Mouse (Mus musculus): Measurements from ENCODE around the gene Gabpa. TPM values are rescaled to one million over a fixed set of nuclear protein-coding genes. Genes with fewer than 3 reads are reported as not detected.

The Gabpa gene
- polyA plus RNA-seq, 3 experiments from 2014 or later, result 17.6 to 29.3 (median 20.9) TPM

DNA sequence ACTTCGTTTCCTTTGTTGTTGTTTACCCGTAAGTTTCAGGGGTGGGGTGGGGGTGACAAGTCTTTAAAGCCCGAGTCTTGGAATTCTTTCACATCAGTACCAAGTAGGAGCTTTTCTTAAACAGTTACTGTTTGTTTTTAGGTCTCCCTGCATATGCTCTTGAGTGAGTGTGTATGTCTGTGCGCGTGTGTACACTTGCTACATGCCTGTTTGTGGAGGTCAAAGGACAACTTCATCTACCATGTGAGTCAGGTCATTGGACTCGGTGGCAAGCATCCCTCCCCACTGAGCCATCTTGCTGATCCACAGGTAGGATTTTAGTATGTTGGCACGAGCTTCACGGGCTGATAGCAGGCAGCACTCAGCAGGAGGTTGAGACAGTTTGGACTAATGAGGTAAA, 39.1 kb downstream of the Gabpa start:
- ATAC-seq, result no peak

DNA sequence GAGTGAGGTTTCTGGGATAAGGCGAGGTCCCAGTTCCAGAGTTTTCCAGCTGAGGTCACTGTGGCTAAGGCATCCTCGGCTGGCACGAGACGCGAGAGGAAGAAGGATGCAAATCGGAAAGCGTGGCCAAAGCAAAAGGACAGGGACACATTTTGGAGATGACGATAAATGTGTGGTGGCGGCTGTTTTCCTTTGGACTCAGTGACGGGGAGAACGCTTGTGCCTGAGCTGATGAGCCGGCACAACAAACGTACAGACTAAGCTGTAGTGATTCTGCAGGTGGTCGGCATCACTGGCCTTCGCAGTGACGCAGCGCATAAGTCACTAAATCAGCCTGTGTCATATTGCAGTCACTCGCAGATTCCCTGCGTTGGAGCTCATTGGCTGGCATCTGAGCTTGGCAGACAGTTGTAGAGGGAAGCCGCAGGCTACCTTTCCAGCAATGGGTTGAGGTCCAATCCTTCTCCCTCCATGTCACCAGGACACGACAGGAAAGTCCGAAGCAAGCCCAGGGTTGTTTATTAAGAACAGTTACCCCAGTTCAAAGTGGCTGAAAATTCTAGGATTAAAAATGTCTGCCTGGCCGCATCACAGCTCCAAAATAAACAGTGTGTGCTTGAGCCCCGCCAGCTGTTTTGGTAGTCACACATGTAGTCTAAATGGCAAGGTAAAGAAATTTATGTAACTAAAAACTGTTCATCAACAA, 40.4 kb downstream of the Gabpa start:
- no peak for ATAC-seq

DNA sequence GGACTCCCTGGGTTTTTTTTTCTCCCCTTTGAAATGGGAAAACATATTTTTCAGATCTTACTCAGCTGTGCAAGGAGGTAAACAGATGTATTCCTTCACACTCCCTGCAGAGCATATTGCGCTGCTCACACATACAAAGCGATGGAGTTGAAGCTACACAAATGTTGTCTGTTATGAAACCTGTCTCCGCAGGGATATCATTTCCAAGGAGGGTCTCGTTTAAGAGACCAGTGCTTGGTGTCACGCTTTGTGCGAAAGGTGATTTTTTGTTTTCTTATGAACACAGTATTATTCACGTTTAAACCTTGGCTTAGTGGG, 41.0 kb downstream of the Gabpa start:
- no peak for ATAC-seq

GRCm38 (mm10) chr16:84876082-84876481, 41.4 kb downstream of the Gabpa start:
- ATAC-seq, result no peak

- ATAC-seq, result peak; percentile 90
Observed at GRCm38 (mm10) chr16:84879146-84879545, 44.4 kb downstream of the Gabpa start.

DNA sequence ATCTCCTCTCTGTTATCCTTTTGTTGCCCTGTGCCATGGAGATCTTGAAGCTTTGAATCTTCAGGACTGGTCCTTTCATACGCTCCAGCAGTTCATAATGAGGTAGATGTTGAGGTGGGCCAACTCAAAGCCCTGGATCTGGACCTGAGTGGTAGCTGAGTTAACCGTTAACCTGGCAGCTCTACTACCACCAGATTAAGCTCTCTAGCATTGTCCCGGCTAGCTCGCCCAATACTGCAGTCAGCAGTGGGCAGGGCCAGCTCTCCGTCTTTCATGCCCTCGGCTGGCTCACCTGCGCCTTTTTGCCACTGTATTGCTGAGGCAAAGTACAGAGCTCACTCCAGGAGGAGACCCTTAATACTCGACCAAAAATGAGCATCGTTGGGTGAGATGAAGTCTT, 46.4 kb downstream of the Gabpa start:
- no peak for ATAC-seq

DNA sequence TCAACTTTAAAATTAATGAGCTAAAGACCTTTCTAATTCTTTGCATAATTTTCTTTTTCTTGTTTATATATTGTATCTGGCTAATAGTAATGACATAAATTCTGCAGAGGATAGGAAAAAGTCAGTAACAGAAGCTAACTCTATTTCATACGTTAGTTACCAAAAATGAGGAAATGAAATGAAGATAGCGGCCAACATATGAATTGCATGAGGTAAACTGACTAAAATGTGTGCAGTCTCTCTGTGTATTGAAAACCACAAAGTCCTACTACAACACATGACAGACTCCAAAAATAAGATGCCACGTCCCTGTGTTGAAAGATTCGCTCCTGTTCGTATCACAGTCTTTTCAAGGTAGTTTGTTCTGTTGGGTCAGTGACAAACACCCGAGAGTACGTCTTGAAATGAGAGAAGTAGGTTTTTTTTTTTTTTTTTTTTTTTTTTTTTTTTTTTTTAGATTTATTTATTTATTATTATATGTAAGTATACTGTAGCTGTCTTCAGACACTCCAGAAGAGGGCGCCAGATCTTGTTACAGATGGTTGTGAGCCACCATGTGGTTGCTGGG, 47.1 kb downstream of the Gabpa start:
- no peak for ATAC-seq

DNA sequence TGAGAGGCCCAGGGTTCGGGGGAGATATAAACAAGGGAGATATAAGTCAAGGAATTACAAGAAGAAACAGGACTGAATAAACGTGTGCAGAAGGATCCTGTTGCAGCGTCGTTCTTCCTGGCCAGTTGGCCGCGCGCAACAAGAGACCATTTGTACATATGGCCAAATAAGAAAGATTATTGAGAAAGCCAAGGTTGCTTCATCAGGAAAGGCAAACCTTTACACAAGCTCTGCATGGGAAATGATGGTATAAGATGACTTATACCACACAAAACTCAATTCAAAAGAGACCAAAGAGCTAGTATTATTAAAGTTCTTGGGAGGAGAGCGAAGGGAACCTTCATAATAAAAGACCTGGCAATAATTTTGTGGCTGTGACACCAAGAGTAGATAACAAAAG, 49.8 kb downstream of the Gabpa start:
- no peak for ATAC-seq

DNA sequence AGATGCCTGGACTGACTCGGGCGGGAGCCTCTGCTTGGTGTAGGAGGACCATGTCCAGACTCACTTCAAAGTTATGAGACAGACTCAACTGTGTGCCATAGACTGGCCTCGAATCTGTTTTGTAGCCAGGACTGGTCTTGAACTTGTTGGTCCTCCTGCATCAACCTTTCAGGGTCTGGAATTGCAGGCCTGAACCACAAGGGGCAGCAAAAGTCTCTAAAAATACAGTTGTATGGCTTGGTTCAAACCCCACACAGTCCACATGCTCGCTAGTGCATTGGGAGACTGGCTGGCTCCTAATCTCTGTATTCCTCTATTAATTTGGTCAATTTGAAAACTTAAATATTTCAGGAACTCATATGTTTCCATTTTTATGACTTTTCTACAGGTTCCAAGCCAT, 68.3 kb downstream of the Gabpa start:
- no peak for ATAC-seq

- no peak for ATAC-seq
Observed at GRCm38 (mm10) chr16:84911477-84912165, 76.9 kb downstream of the Gabpa start.

Other genes with a start within 250 kb of the Gabpa start
- 10 to 100 TPM; 20.6 to 31.7 (median 25.7) TPM for gene Mrpl39, start 99.2 kb upstream of the Gabpa start, polyA plus RNA-seq (2017; shearing (Covaris generic))
- under 1 TPM in 1 of 3 experiments, not detected in 2; 0.21 TPM for gene Jam2, start 60.8 kb upstream of the Gabpa start, polyA plus RNA-seq (2017; shearing (Covaris generic))
- gene Atp5j, start 700 bp downstream of the Gabpa start, polyA plus RNA-seq (2017; shearing (Covaris generic)), result 100 to 1,000 TPM; 434 to 717 (median 501) TPM

Data from inflammation-experienced regulatory T-cells, adult 6 months (primary cell).